Mouse (Mus musculus): Measurements from ENCODE around the gene Scn3b. TPM values are rescaled to one million over a fixed set of nuclear protein-coding genes. Genes with fewer than 3 reads are reported as not detected.

Gene Scn3b
- 0.05 and 0.38 TPM in 2 replicates for polyA plus RNA-seq (2012; rRNA removed)

DNA sequence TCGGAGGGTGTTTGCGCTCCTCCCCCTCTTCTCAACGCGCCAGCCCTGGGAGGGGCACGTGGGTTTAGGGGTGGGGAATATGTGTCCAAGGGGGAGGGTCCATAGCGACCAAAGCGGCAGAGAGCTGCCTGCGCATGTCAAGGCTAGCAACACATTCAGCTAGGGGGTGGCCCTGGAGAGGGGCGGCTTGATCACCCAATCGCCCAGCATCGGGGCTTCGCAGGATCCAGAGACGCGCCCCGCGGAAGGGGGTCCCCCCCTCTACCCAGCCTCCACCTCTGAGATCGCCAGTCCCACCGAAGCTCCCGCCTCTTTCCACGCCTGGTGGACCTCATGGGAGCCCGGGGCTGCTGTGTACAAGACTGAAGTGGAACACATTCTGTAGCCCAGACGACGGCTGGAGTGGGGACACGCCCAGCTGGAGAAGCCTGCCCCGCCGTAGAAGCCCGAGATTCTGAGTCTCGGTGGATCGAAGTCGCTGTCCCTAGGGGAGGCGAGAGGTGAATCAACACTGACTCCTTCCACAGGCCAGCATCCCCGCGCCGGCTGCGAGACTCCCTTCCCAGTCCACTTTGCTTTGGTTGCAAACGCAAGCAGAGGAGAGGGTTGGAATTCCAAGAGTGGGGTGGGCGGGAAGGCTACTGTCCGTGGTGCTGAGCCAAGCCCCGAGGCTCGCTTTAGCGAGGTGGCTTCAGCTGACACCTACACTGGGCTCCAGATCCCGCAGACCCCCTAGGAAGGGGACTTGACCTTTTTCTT, at the start of gene Scn3b:
TSS of gene Scn3b (plus strand) at position 115 of the 759 bp plus-strand sequence.
- DNase-seq: no peak
- Histone ChIP-seq H3K4me1 (ENCODE audit: control insufficient read depth, insufficient read depth, low read length) (no peaks in the 10 kb centered on the region), H3K36me3 (ENCODE audit: control insufficient read depth, insufficient read depth, low read length) (no peaks in the 10 kb centered on the region), H3K27me3 (replicated peaks; ENCODE audit: control insufficient read depth, insufficient read depth, low read length) (0 out of 2 replicates have a peak, but pooled peaks cover 2% of the 10 kb centered on the region), H3K4me3 (ENCODE audit: insufficient read depth, low read depth, low read length) (no peak within 1 kb of the TSS), H3K27ac (ENCODE audit: insufficient read depth, low read depth, low read length) (no peak within 1 kb of the TSS)
- WGBS: under 1% methylated on average over 40 of the region's 42 CpGs
- no peak for TF ChIP-seq CTCF (conservative IDR thresholded peaks at IDR 0.05; ENCODE audit: insufficient read depth, insufficient read length, low read depth, low read length)
- TF ChIP-seq POLR2A (IDR thresholded peaks at IDR 0.05; ENCODE audit: low read depth, low read length): no peak

DNA sequence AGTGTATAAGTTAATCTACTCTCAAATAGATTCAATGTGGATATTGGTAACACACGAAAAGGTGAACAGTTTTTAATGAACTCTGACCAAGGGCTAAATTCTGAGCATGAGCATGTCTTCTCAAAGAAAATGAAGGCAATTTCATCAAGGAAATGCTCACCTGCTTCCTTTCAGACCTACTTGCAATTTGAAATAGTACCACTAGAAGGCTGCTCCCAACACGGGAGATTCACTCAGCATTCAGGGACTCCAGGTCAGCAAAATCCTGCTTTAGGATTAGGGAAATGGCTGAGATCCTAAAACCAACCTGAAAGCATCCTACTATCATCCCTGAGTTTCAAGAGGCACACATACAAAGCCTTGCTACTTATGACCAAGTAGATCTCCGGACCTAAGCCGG, 44.7 kb upstream of the Scn3b start:
- H3K4me3 ChIP-seq (ENCODE audit: insufficient read depth, low read depth, low read length): no peak overlapping the region
- 66% methylated on average over 4 of the region's 4 CpGs for WGBS
- TF ChIP-seq CTCF (conservative IDR thresholded peaks at IDR 0.05; ENCODE audit: insufficient read depth, insufficient read length, low read depth, low read length) (no peak), POLR2A (IDR thresholded peaks at IDR 0.05; ENCODE audit: low read depth, low read length) (no peak)
- no peak overlapping the region for H3K27ac ChIP-seq (ENCODE audit: insufficient read depth, low read depth, low read length)
- DNase-seq: no peak
- no peaks in the 10 kb centered on the region for H3K36me3 ChIP-seq (ENCODE audit: control insufficient read depth, insufficient read depth, low read length)
- no peaks in the 10 kb centered on the region for H3K4me1 ChIP-seq (ENCODE audit: control insufficient read depth, insufficient read depth, low read length)
- no peaks in the 10 kb centered on the region for H3K27me3 ChIP-seq (replicated peaks; ENCODE audit: control insufficient read depth, insufficient read depth, low read length)

DNA sequence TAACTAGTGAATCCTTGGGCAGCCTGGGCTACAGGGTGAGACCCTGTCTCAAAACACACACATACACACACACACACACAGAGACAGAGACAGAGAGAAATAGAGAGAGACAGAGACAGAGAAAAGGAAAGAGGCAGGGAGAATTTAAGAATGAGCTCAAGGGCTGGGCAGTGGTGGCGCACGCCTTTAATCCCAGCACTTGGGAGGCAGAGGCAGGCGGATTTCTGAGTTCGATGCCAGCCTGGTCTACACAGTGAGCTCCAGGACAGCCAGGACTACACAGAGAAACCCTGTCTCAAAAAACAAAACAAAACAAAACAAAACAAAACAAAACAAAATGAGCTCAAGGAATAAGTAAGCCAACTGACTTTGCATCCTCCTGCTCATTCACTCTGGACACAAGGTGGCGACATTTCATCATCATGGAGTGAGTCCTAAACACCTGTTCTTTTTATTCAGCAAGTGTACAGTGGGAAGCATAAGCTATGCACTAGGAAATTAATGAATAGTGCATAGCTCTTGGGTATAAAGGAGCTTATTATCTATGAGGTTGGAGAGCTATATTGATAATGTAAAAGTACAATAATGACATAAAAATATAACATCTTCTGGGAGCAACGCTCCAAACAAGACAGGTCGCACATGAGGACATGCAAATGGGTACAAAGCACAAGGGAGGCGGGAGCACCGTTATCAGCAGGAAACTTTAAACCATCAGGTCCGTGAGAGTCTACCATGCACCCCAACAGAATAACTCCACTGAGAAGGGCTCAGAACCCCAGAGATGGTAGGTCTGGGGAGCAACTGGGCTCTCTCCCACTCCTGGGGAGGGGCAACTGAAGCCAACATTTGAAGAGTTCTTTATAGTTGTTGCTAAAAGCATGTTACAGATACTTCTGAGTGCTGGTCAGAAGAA, 40.9 kb upstream of the Scn3b start:
- H3K4me1 ChIP-seq (ENCODE audit: control insufficient read depth, insufficient read depth, low read length): no peaks in the 10 kb centered on the region
- DNase-seq: peak; percentile 55
- WGBS: 71% methylated on average over 10 of the region's 10 CpGs
- peaks cover 2% of the 10 kb centered on the region; the same call in 1 of the 2 replicates for H3K27me3 ChIP-seq (replicated peaks; ENCODE audit: control insufficient read depth, insufficient read depth, low read length)
- TF ChIP-seq CTCF (conservative IDR thresholded peaks at IDR 0.05; ENCODE audit: insufficient read depth, insufficient read length, low read depth, low read length) (peak; percentile 30), POLR2A (IDR thresholded peaks at IDR 0.05; ENCODE audit: low read depth, low read length) (no peak)
- no peaks in the 10 kb centered on the region for H3K36me3 ChIP-seq (ENCODE audit: control insufficient read depth, insufficient read depth, low read length)
- H3K4me3 ChIP-seq (ENCODE audit: insufficient read depth, low read depth, low read length): no peak overlapping the region
- no peak overlapping the region for H3K27ac ChIP-seq (ENCODE audit: insufficient read depth, low read depth, low read length)

DNA sequence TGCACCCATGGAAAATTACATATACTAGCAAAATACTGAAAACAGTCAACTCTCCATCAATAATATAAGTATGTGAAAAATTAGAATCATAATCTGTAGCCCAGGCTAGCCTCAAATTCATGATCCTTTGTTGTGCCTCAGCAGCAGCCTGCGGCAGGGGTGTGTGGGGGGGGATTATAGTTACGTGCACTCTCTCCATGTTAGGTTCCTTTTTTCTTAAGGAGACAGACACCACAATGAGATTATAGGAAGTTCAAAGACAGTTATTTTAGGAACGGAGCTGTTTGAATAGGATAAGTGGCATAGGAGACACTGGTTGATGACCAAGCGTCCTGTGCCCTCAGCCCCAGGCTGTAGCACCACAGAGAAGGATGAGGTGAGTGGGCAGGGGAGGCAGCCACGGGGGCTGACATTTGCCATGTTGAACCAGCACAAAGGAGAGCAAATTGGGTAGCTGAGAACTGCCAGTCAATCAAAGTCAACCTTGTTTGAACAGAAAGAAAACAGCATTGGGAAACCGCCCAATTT, 40.1 kb upstream of the Scn3b start:
- no peak for DNase-seq
- Histone ChIP-seq H3K4me3 (ENCODE audit: insufficient read depth, low read depth, low read length) (no peak overlapping the region), H3K27me3 (replicated peaks; ENCODE audit: control insufficient read depth, insufficient read depth, low read length) (peaks cover 2% of the 10 kb centered on the region; the same call in 1 of the 2 replicates), H3K36me3 (ENCODE audit: control insufficient read depth, insufficient read depth, low read length) (no peaks in the 10 kb centered on the region), H3K4me1 (ENCODE audit: control insufficient read depth, insufficient read depth, low read length) (no peaks in the 10 kb centered on the region), H3K27ac (ENCODE audit: insufficient read depth, low read depth, low read length) (no peak overlapping the region)
- WGBS: 67% methylated on average over 6 of the region's 6 CpGs
- no peak for TF ChIP-seq POLR2A (IDR thresholded peaks at IDR 0.05; ENCODE audit: low read depth, low read length)
- TF ChIP-seq CTCF (conservative IDR thresholded peaks at IDR 0.05; ENCODE audit: insufficient read depth, insufficient read length, low read depth, low read length): no peak

DNA sequence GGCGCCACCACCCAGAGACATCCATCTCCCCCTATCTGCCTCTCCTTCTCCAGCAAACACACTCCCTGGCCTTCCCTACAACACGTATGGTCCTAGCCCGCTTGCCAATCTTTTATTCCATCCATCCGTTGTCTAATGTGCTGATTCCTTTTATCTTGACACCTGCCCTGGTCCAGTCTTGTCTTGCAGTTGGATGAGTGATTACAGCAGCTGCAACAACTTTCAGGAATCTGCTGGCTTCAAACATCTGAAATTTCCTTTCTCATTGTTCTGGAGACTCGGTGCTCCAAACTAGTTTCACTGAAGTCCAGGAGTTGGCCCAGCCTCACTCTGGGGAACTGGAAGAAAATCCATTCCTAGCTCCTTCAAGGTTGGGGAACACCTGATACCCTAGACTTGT, 39.5 kb upstream of the Scn3b start:
- no peak for DNase-seq
- no peak overlapping the region for H3K4me3 ChIP-seq (ENCODE audit: insufficient read depth, low read depth, low read length)
- no peak overlapping the region for H3K27ac ChIP-seq (ENCODE audit: insufficient read depth, low read depth, low read length)
- WGBS: 77% methylated on average over 5 of the region's 5 CpGs
- TF ChIP-seq CTCF (conservative IDR thresholded peaks at IDR 0.05; ENCODE audit: insufficient read depth, insufficient read length, low read depth, low read length) (no peak), POLR2A (IDR thresholded peaks at IDR 0.05; ENCODE audit: low read depth, low read length) (no peak)
- H3K4me1 ChIP-seq (ENCODE audit: control insufficient read depth, insufficient read depth, low read length): no peaks in the 10 kb centered on the region
- peaks cover 2% of the 10 kb centered on the region; the same call in 1 of the 2 replicates for H3K27me3 ChIP-seq (replicated peaks; ENCODE audit: control insufficient read depth, insufficient read depth, low read length)
- no peaks in the 10 kb centered on the region for H3K36me3 ChIP-seq (ENCODE audit: control insufficient read depth, insufficient read depth, low read length)

DNA sequence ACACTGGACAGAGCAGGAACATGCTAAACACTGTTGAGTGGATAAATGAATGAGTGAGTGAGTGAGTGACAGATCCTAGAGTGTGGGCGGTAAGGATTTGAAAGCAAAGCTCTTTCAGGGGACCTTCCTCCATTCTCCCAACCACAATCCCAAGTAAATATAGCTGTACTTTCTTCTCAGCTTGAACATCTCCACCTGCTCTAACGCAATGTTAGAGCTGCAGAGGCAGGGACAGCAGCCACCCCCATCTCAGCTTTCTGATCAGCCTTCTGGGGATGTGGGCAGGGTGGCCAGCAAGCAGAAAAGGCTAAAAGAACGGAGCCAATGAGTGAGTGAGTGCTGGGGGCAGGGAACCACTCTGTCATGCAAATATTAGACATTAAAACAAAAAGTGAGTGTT, 38.0 kb upstream of the Scn3b start:
- no peaks in the 10 kb centered on the region for H3K4me1 ChIP-seq (ENCODE audit: control insufficient read depth, insufficient read depth, low read length)
- H3K27ac ChIP-seq (ENCODE audit: insufficient read depth, low read depth, low read length): no peak overlapping the region
- H3K36me3 ChIP-seq (ENCODE audit: control insufficient read depth, insufficient read depth, low read length): no peaks in the 10 kb centered on the region
- DNase-seq: no peak
- WGBS: 87% methylated on average over 3 of the region's 3 CpGs
- TF ChIP-seq POLR2A (IDR thresholded peaks at IDR 0.05; ENCODE audit: low read depth, low read length) (no peak), CTCF (conservative IDR thresholded peaks at IDR 0.05; ENCODE audit: insufficient read depth, insufficient read length, low read depth, low read length) (no peak)
- no peak overlapping the region for H3K4me3 ChIP-seq (ENCODE audit: insufficient read depth, low read depth, low read length)
- H3K27me3 ChIP-seq (replicated peaks; ENCODE audit: control insufficient read depth, insufficient read depth, low read length): peaks cover 2% of the 10 kb centered on the region; the same call in 1 of the 2 replicates

Measured in kidney, adult 2 months (tissue).